Mouse (Mus musculus) T-cell, adult 2 months (primary cell): ENCODE measurements around the gene Crim1.

Source experiments
- DNase-seq: peaks from one replicate; pipeline ENCODE4 v3.0.0; 2022; ENCODE audit warnings: low spot score

Crim1 gene

DNA sequence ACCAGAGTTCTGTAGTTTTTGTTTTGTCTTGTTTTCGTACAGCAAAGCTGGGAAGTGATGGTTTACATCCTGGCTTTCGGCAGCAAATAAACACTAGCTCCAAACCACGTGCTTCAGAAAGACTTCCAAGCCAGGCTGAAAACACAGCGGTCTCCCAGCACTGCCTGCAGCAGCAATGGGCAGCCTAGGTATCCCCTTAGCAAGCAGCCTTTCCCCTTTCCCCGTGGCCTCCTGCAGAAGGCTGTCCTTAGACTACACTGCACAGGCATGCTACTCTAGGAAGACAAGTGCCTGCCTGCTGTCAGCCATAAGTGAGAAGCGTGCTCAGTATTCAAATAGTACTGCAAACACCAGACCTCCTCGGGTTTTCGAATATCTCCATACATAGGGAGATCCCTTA lies 176.5 kb downstream of the Crim1 start:
- DNase-seq = no peak

- no peak for DNase-seq
Measured at GRCm38 (mm10) chr17:78379079-78379729, 179.2 kb downstream of the Crim1 start.

DNA sequence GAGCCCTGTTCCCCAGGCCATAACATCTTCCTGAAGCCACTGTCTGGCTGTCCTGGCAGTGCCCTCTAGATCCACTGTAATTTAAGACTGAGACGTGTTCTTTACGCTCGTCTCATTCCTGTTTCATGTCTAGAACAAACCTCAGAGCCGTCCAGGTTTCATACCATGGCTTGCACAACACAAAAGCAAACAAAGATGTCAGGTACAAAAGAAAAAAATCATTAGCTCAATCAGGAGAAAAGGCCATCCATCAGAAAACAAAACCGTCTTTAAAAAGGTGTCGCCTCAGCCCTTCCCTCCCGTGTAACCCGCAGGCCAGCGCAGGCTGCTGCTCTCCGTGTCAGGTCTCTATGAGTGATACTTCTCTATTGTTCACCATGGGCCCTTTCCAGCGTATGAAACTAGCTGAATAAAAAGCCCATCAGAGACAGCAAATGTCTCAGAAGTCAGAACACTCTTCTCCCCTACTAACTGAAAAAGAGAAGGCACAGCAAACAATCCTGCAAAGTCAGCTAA lies 179.7 kb downstream of the Crim1 start:
- no peak for DNase-seq

DNA sequence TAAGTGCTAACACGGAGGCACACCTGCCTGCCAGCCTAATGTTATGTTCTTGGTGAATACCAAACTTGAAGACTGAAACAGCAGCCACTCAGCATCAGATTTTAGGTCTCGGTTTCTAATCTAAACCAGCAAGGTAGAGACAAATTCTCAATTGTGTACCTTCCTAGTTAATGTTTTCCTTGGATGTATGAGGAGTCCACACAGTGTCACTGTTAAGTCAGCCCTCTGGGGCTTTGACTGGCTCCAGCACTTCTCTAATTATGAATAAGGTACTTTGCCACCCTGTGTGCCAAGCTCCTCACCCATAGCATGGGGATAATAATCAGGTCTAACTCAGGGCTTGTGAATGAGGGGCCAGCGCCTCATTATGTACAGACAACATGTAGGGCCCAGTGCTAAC lies 182.3 kb downstream of the Crim1 start:
- DNase-seq = no peak

DNA sequence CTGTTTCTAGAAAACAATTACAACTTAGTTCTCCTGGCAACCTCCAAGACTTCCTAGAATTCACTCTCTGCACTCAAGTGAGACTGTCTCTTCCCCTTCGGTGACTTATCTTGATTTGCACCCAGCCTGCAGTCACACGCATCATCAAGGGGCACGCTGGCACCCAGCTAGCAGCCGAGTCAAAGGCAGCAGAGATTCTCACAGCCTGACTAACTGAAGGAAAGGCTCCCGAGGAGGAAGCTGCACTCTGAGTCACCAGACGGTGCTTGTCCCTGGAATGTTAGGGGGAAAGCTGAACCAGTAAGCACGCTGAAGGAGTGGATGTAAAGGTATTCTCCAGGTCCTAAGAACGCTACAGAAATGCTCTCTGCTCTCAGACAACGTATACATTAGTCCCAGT lies 187.6 kb downstream of the Crim1 start:
- no peak for DNase-seq

DNA sequence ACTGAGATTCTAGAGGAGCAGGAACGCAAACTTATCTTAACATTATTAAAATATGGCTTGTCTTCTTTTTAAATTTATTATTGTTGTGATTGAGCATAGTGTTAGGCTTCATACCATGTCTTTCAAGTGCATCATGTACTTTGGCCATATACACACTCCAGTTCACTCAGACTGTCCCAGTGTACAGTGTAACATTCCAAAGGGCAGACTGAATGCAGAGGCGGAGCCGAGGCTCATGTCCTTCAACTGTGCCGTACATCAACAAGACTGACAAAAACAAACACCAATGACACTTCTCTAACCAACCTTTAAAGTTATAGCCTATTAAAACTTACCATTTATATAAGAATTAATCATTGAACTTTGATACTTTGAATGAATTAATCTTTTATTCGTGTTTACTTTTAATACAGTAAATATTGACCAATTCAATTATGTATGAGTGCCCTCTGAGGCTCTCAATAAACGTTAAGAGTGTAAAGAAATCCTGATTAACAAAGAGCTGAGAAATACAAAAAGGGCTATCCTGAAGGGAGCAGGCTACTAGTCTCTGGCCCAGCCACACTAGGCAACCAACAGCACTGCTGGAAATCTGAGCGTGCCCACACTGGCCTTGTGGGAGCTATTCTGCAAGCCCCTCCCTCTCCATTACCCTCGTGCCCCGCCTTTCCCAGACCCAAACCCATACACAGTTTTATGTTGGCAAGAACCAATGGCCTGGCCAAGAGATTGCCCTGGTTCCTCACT lies 188.2 kb downstream of the Crim1 start:
- no peak for DNase-seq

DNA sequence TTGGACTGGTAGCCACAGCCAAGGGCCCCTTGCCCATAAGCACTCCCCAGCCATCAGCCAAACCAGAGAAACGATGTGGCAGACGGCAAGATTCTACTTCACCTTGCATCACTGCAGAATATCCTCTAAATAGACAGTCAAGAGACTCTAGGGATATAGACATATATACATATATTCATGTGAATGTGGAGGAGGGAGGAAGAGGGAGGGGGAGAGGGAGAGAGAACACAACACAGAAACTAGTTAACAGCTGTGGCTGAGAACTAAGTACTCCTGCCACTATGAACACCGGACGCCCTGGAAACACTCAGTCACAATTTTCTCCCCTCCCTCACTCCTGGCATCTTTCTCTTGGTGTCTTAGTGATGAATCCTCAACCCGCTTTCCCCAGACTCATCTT lies 189.5 kb downstream of the Crim1 start:
- DNase-seq = no peak

- DNase-seq = no peak
Measured at GRCm38 (mm10) chr17:78392401-78393087, 192.5 kb downstream of the Crim1 start.

- peak; percentile 51 for DNase-seq
Measured at GRCm38 (mm10) chr17:78400130-78400840, 200.2 kb downstream of the Crim1 start.

- no peak for DNase-seq
Measured at GRCm38 (mm10) chr17:78401311-78401710, 201.3 kb downstream of the Crim1 start.

- DNase-seq = no peak
Measured at GRCm38 (mm10) chr17:78401713-78402112, 201.7 kb downstream of the Crim1 start.

- no peak for DNase-seq
Measured at GRCm38 (mm10) chr17:78402174-78402573, 202.1 kb downstream of the Crim1 start.

DNA sequence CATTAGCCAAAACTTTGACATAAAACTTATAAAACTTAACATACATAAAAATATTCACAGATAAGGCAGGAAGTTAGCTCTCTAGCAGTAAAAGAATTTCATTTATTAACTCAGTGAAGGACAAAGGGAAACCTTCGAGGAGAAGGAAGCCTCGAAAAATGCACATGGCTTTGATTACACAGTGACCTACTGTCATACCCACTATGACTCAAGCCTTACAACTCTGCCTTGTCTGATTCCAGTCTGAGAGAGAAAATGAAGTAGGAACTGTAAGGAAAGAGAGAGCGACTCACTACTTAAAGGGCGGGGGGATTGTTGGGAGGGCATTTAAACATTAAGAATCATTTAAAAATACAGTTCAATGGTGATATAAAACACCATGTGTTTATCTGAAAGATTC lies 203.2 kb downstream of the Crim1 start:
- DNase-seq = no peak

GRCm38 (mm10) chr17:78403804-78404203 lies 203.8 kb downstream of the Crim1 start:
- no peak for DNase-seq

GRCm38 (mm10) chr17:78405336-78405735 lies 205.3 kb downstream of the Crim1 start:
- DNase-seq = no peak

GRCm38 (mm10) chr17:78406854-78407253 lies 206.8 kb downstream of the Crim1 start:
- DNase-seq = no peak

DNA sequence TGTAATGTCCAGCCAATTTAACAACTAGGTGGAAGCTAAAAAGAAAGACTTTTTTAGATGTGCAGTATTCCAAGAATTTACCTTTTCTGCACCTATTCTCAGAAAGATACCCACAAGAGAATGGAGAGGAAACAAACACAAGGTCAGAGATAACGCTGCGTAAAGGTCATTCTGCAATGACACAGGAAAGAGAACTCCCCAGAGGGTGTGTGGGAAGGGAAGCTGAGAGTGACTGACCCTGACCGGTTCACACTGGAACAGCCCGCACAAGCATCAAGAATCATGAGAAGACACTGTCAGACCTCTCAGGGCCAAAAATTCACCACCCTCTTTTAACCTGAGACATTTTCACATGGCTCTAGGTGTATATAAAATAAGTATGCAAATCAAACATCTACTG lies 207.5 kb downstream of the Crim1 start:
- no peak for DNase-seq

DNA sequence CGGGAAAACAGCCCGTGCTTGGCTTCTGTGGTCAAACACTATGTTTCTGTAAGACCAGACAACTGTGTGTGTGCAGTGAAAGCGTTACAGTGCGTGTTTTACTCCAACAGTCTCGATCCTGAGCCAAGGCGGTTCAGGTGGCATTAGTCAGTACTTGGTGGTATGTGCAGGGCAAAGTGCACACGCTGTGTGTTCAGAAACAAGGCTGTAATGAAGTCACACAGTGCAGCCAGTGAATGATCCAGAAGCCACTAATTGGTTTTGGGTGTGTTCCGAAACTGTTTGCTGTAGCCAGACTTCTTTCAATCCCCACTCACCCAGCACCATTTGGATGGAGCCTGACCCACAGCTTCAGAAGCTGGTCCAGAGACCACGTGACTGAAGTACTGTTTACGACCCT lies 208.3 kb downstream of the Crim1 start:
- DNase-seq = no peak

DNA sequence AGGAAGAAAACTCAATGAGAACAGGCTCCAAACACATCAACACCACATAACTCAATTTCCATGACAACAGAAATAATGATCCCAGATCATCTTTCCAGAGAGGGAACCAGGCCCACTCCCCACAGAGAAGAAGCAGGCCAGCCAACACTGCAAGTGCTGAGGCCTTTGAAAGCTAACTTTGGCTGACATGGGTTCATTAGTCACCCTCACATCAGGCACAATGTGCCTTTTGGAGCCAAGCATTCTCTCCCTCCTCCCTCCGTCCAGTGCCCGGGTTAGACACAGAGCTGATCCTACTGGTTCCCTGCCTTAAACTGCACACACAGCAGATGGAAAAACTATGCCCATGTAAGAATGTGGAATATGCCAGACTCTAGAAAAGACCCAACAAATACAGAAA lies 209.9 kb downstream of the Crim1 start:
- no peak for DNase-seq

DNA sequence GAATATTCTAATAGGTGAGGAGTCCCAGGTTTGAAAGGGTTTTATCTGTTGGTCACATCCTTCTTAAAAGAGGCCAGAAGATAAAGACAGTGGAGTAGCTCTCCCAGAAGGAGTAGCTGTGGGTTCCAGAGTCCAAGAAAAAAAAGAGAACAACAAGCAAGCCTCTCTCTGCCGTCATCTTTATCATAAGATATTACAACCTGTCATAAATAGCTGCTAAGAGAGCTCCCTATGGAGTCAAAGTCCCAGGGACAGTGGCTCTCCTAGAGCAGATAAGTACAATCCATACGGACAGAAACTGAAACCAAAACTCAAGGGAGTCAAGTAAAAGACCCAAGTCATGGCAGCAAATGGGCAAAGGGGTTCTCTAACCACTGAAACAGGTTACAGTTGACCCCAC lies 215.2 kb downstream of the Crim1 start:
- no peak for DNase-seq

DNA sequence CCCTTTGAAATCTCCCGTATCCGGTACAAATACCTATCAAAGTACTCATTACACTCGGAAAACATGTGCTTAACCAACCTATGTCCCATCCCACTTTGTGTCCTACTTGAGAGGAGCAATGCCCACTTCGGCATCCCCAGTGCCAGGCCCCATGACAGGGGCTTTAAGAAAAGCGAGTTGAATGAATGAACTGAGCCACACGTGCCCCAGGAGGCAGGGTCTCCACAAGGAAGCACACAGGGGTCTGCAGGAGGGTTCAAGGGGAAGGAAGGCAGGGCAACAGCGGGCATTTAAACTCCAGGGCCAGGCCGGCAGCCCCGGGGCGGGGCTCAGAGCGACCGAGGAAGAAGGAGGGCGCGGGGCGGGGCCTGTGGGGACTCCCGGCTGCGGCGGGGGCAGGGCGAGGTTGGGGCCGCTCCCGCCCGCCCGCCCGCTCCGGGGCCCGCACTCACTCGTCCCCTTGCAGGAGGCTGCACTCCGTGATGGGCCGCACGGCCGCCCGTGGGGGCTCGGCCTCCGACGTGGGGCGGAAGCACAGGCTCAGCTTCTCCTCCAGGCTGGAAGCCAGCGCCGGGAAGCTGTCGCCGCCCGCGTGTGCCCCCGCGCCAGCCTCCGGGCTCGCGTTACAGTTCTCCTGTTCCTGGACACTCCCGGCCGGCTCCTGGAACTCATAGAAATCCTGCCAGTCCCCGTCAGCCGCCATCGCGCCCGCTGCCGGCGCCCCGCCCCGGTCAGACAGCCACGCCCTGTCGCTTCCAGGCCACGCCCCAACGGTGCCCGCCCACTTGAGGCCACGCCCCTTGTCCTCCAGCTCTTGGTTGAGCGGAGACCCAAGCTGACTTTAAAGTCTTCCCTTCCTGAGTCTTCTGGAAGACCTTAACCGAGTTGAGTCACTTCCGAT lies 217.6 kb downstream of the Crim1 start, which contains the start of gene Fez2:
Fez2 (minus strand) TSS at position 772 of the 901 bp plus-strand sequence.
- peak; percentile 87 for DNase-seq
